24 mouse cellular contexts compared by ENCODE assay signal in genomic region chr5:125425698-125426276, GRCm38 (mm10). TPM values are rescaled to one million over a fixed set of nuclear protein-coding genes. Genes with fewer than 3 reads are reported as not detected.
DNase-seq lines count a peak whose midpoint lies in the region; ATAC-seq and TF ChIP-seq lines count a peak whose summit lies in the region.
"Had no signal": no experiment of that assay in that cellular context is flagged by ENCODE, and none has a peak within 500 bp of the region (broad histone marks: within the 10 kb centered on the region; RNA-seq: fewer than 3 reads in every experiment).

No protein-coding gene starts in this region.

- H3K27me3 ChIP-seq in heart, embryonic 11.5 days (ENCODE audit: control insufficient read depth, insufficient read depth, low read length), result no peaks in the 10 kb centered on the region
- no peaks in the 10 kb centered on the region for H3K27me3 ChIP-seq in C2C12 (ENCODE audit: control insufficient read depth, insufficient read depth, insufficient read length)
- H3K27me3 ChIP-seq: embryonic facial prominence, embryonic 13.5 days; forebrain, embryonic 12.5 days; intestine, embryonic 15.5 days; neural tube, embryonic 15.5 days had no signal

- peak overlapping the region; percentile 22; the same call in 1 of the 2 replicates for H3K27ac ChIP-seq in heart, embryonic 11.5 days (ENCODE audit: low read depth, low read length)
- H3K27ac ChIP-seq: embryonic facial prominence, embryonic 13.5 days; forebrain, embryonic 12.5 days; intestine, embryonic 15.5 days; midbrain, embryonic 10.5 days; neural tube, embryonic 15.5 days had no signal

- H3K9me3 ChIP-seq in heart, embryonic 11.5 days (replicated peaks; ENCODE audit: control insufficient read depth, low read length), result no peaks in the 10 kb centered on the region
- H3K9me3 ChIP-seq: embryonic facial prominence, embryonic 13.5 days; forebrain, embryonic 12.5 days; intestine, embryonic 15.5 days; midbrain, embryonic 10.5 days; neural tube, embryonic 15.5 days had no signal

- no peak for DNase-seq in heart, adult 8-10 months (ENCODE audit: low spot score)
- no peak for DNase-seq in spleen, postnatal 14 days (ENCODE audit: low spot score in 2 of 2)
- DNase-seq in ovary, postnatal 14 days (ENCODE audit: low spot score), result no peak
- DNase-seq in left cerebral cortex, postnatal 4 days, result no peak
- DNase-seq: cerebellum, adult 18-20 months; cerebellum, postnatal 25 days; embryo, embryonic 11 days; gastrocnemius, postnatal 36 days; kidney, adult 9 months; kidney, postnatal 14 days; lung, postnatal 4 days; right cerebral cortex, postnatal 14 days had no signal

- H3K9ac ChIP-seq in heart, embryonic 11.5 days (ENCODE audit: low read depth, low read length), result no peak overlapping the region
- H3K9ac ChIP-seq: embryonic facial prominence, embryonic 13.5 days; forebrain, embryonic 12.5 days; intestine, embryonic 15.5 days; neural tube, embryonic 15.5 days had no signal

- no peaks in the 10 kb centered on the region for H3K79me2 ChIP-seq in C2C12 (ENCODE audit: control insufficient read depth, insufficient read depth)

- H3K36me3 ChIP-seq in heart, embryonic 11.5 days (ENCODE audit: control insufficient read depth, insufficient read depth, low read length), result peaks cover 52% of the 10 kb centered on the region
- H3K36me3 ChIP-seq in C2C12 (ENCODE audit: control insufficient read depth, insufficient read depth), result peaks cover 81% of the 10 kb centered on the region

- TF ChIP-seq CTCF in C2C12 (IDR thresholded peaks at IDR 0.05; ENCODE audit: control insufficient read depth, insufficient read depth, insufficient read length), result no peak

- WGBS in heart, embryonic 11.5 days (ENCODE audit: insufficient replicate concordance), result 92% methylated on average over 10 of the region's 10 CpGs

- no peak overlapping the region for H3ac ChIP-seq in C2C12 (ENCODE audit: control insufficient read depth, insufficient read length, low read depth)

- no peak overlapping the region for H3K4me3 ChIP-seq in heart, embryonic 11.5 days (ENCODE audit: low read depth, low read length)
- no peak overlapping the region for H3K4me3 ChIP-seq in C2C12 (ENCODE audit: insufficient read depth, poor library complexity, severe bottlenecking)
- H3K4me3 ChIP-seq: embryonic facial prominence, embryonic 13.5 days; erythroblast, embryonic 14.5 days; forebrain, embryonic 12.5 days; intestine, embryonic 15.5 days; midbrain, embryonic 10.5 days; neural tube, embryonic 15.5 days had no signal

- H3K4me2 ChIP-seq in heart, embryonic 11.5 days, result no peak overlapping the region
- H3K4me2 ChIP-seq: embryonic facial prominence, embryonic 13.5 days; forebrain, embryonic 12.5 days; intestine, embryonic 15.5 days; neural tube, embryonic 15.5 days had no signal

- intact Hi-C loops in left cerebral cortex, postnatal 4 days (cut with DNase I), result no loop called here

- no peaks in the 10 kb centered on the region for H3K4me1 ChIP-seq in heart, embryonic 11.5 days (ENCODE audit: control insufficient read depth, insufficient read depth, low read length)
- H3K4me1 ChIP-seq: embryonic facial prominence, embryonic 13.5 days; forebrain, embryonic 12.5 days; intestine, embryonic 15.5 days; midbrain, embryonic 10.5 days; neural tube, embryonic 15.5 days had no signal

- H3K79me3 ChIP-seq in C2C12 (ENCODE audit: low read depth), result no peaks in the 10 kb centered on the region

- ATAC-seq in heart, embryonic 11.5 days (replicated peaks; ENCODE audit: insufficient number of reproducible peaks, low FRiP score, low TSS enrichment), result no peak
- peak; percentile 24 for ATAC-seq in granulocyte monocyte progenitor cell, adult 5-6 weeks (replicated peaks; ENCODE audit: poor library complexity, severe bottlenecking)
- ATAC-seq: hindbrain, embryonic 16.5 days; intestine, embryonic 15.5 days had no signal

TF ChIP-seq in C2C12, 6 proteins besides CTCF, POLR2A, EP300 and RAD21:
- no peak for TF ChIP-seq USF1 (IDR thresholded peaks at IDR 0.05; ENCODE audit: low read depth)
- peak; percentile 26 for TF ChIP-seq MYOD1 (IDR thresholded peaks at IDR 0.05; ENCODE audit: control insufficient read depth, insufficient read length, low read depth)

RNA-seq across cellular contexts. Expression of gene Dhx37, which starts 8.1 kb away (rescaled TPM):
- 9.9 and 10.6 TPM in 2 replicates for polyA plus RNA-seq in heart, embryonic 11.5 days (2014; fragmentation: Nextera tagmentation; extraction: Ambion mirVana)
- 10 to 100 TPM; 11.8 to 14.2 (median 12.6) TPM for total RNA-seq in heart, adult 8-10 months (2022)
- 25.2 TPM for polyA plus RNA-seq in C2C12 (2012; fragmentation: generic; extraction: Trizol)
- total RNA-seq in granulocyte monocyte progenitor cell, adult 5-6 weeks (2014; fragmentation: Nextera tagmentation), result 16.8 and 25.8 TPM in 2 replicates
- 53.0 and 56.7 TPM in 2 replicates for total RNA-seq in granulocyte monocyte progenitor cell, adult 5-6 weeks (2017)
- total RNA-seq in left cerebral cortex, postnatal 4 days (2021), result 10 to 100 TPM; 20.3 to 20.6 TPM

RNA-seq across cellular contexts. Expression of gene Bri3bp, which starts 15.6 kb away (rescaled TPM):
- polyA plus RNA-seq in heart, embryonic 11.5 days (2014; fragmentation: Nextera tagmentation; extraction: Ambion mirVana), result 30.8 and 32.7 TPM in 2 replicates
- total RNA-seq in heart, adult 8-10 months (2022), result 10 to 100 TPM; 44.4 to 61.8 (median 45.5) TPM
- 29.4 TPM for polyA plus RNA-seq in C2C12 (2012; fragmentation: generic; extraction: Trizol)
- total RNA-seq in granulocyte monocyte progenitor cell, adult 5-6 weeks (2014; fragmentation: Nextera tagmentation), result 43.5 and 68.5 TPM in 2 replicates
- total RNA-seq in granulocyte monocyte progenitor cell, adult 5-6 weeks (2017), result 24.4 and 25.4 TPM in 2 replicates
- total RNA-seq in left cerebral cortex, postnatal 4 days (2021), result 10 to 100 TPM; 81.1 to 88.2 TPM

RNA-seq across cellular contexts. Expression of gene Ubc, which starts 35.8 kb away (rescaled TPM):
- 833 and 922 TPM in 2 replicates for polyA plus RNA-seq in heart, embryonic 11.5 days (2014; fragmentation: Nextera tagmentation; extraction: Ambion mirVana)
- total RNA-seq in heart, adult 8-10 months (2022), result 1,000 to 10,000 TPM in 2 of 4 experiments, 100 to 1,000 TPM in 2; 839 to 1,234 (median 1,027) TPM
- 918 TPM for polyA plus RNA-seq in C2C12 (2012; fragmentation: generic; extraction: Trizol)
- total RNA-seq in granulocyte monocyte progenitor cell, adult 5-6 weeks (2014; fragmentation: Nextera tagmentation), result 126 and 139 TPM in 2 replicates
- 236 and 280 TPM in 2 replicates for total RNA-seq in granulocyte monocyte progenitor cell, adult 5-6 weeks (2017)
- total RNA-seq in left cerebral cortex, postnatal 4 days (2021), result 100 to 1,000 TPM; 849 to 918 TPM

RNA-seq across cellular contexts. Expression of gene Gm10382, which starts 36.7 kb away (rescaled TPM):
- 0.42 TPM in 1 of 2 replicates, not detected in the other for polyA plus RNA-seq in heart, embryonic 11.5 days (2014; fragmentation: Nextera tagmentation; extraction: Ambion mirVana)
- total RNA-seq in heart, adult 8-10 months (2022), result not detected
- polyA plus RNA-seq in C2C12 (2012; fragmentation: generic; extraction: Trizol), result 2.2 TPM
- total RNA-seq in granulocyte monocyte progenitor cell, adult 5-6 weeks (2014; fragmentation: Nextera tagmentation), result 0.96 TPM in 1 of 2 replicates, not detected in the other
- total RNA-seq in granulocyte monocyte progenitor cell, adult 5-6 weeks (2017), result 0.26 TPM in 1 of 2 replicates, not detected in the other
- total RNA-seq in left cerebral cortex, postnatal 4 days (2021), result under 1 TPM; 0.48 to 0.52 TPM
- total RNA-seq: liver, adult 2 months; midbrain, postnatal 0 days had no signal

RNA-seq across cellular contexts. Expression of gene Aacs, which starts 49.8 kb away (rescaled TPM):
- 14.2 and 15.5 TPM in 2 replicates for polyA plus RNA-seq in heart, embryonic 11.5 days (2014; fragmentation: Nextera tagmentation; extraction: Ambion mirVana)
- 1 to 10 TPM; 2.2 to 4.3 (median 3.1) TPM for total RNA-seq in heart, adult 8-10 months (2022)
- polyA plus RNA-seq in C2C12 (2012; fragmentation: generic; extraction: Trizol), result 53.3 TPM
- 10.3 and 15.1 TPM in 2 replicates for total RNA-seq in granulocyte monocyte progenitor cell, adult 5-6 weeks (2014; fragmentation: Nextera tagmentation)
- 11.7 and 12.2 TPM in 2 replicates for total RNA-seq in granulocyte monocyte progenitor cell, adult 5-6 weeks (2017)
- 100 to 1,000 TPM; 112 to 116 TPM for total RNA-seq in left cerebral cortex, postnatal 4 days (2021)
